Mouse (Mus musculus) hindbrain, embryonic 14.5 days (tissue): ENCODE measurements at regions not wholly inside any gene's neighbourhood (a gene's known extent, or its start where the extent isn't known, plus 50 kb on each side); places are given as distances from the start of the nearest gene placed in this dataset.

ENCODE experiments used
- ATAC-seq: fragments of 200-750 bp; cut with Nextera tagmentation; 2 replicates; pipeline ENCODE4 v1.8.0; 2017; ENCODE audit warnings: moderate number of reproducible peaks, mild to moderate bottlenecking, moderate TSS enrichment, moderate library complexity; ENCODE audit not compliant: low FRiP score
- DNase-seq: peaks from one replicate; pipeline ENCODE4 v3.0.0-alpha.2; 2015; ENCODE audit warnings: low spot score
- H3K27ac ChIP-seq: fragments of 300-500 bp; sonication (generic); 2 replicates; pipeline ENCODE4 v1.5.1; 2014; ENCODE audit warnings: mild to moderate bottlenecking, moderate library complexity
- H3K27me3 ChIP-seq: fragments of 300-500 bp; sonication (generic); 2 replicates; pipeline ENCODE4 v1.6.1; 2014; ENCODE audit warnings: mild to moderate bottlenecking, low read length, mixed read lengths; ENCODE audit not compliant: control insufficient read depth, insufficient read depth
- H3K36me3 ChIP-seq: fragments of 300-500 bp; sonication (generic); replicated peaks from 2 replicates; pipeline ENCODE4 v1.6.1; 2014; ENCODE audit not compliant: control insufficient read depth, insufficient read depth
- H3K4me1 ChIP-seq: fragments of 300-500 bp; sonication (generic); replicated peaks from 2 replicates; pipeline ENCODE4 v1.6.1; 2014; ENCODE audit warnings: antibody characterized with exemption, low read length, mixed read lengths; ENCODE audit not compliant: control insufficient read depth, insufficient read depth
- H3K4me2 ChIP-seq: fragments of 300-500 bp; sonication (generic); replicated peaks from 2 replicates; pipeline ENCODE4 v1.6.1; 2014; ENCODE audit warnings: mild to moderate bottlenecking, moderate library complexity
- H3K4me3 ChIP-seq: fragments of 300-500 bp; sonication (generic); replicated peaks from 2 replicates; pipeline ENCODE4 v1.5.1; 2014; ENCODE audit warnings: mild to moderate bottlenecking, low read length
- H3K9ac ChIP-seq: fragments of 300-500 bp; sonication (generic); 2 replicates; pipeline ENCODE4 v1.6.1; 2014
- H3K9me3 ChIP-seq: fragments of 300-500 bp; sonication (generic); 2 replicates; pipeline ENCODE4 v1.6.1; 2016; ENCODE audit warnings: low read length; ENCODE audit not compliant: control insufficient read depth
- WGBS: fragments of 180-500 bp; shearing (Covaris S2); extraction: QIAGEN DNeasy Blood & Tissue Kit; methylation state at CpG from one replicate; pipeline ENCODE4 v1.1.7; 2014; 5-methylcytosine and 5-hydroxymethylcytosine counted together

GRCm38 (mm10) chr8:64357092-64357491 lies 151.0 kb upstream of the Tll1 start:
- WGBS, result 91% methylated on average over 5 of the region's 5 CpGs
- DNase-seq, result no peak
- Histone ChIP-seq H3K4me1 (no peaks in the 10 kb centered on the region), H3K4me3 (no peak overlapping the region), H3K36me3 (no peaks in the 10 kb centered on the region), H3K27ac (no peak overlapping the region), H3K9me3 (no peaks in the 10 kb centered on the region), H3K27me3 (no peaks in the 10 kb centered on the region), H3K4me2 (no peak overlapping the region), H3K9ac (no peak overlapping the region)
- ATAC-seq, result no peak

- Histone ChIP-seq H3K36me3 (no peaks in the 10 kb centered on the region), H3K4me2 (no peak overlapping the region), H3K9ac (no peak overlapping the region), H3K27ac (no peak overlapping the region), H3K4me1 (no peaks in the 10 kb centered on the region), H3K27me3 (no peaks in the 10 kb centered on the region), H3K4me3 (no peak overlapping the region), H3K9me3 (no peaks in the 10 kb centered on the region)
- WGBS, result 53% methylated on average over 3 of the region's 3 CpGs
- DNase-seq (no peak), ATAC-seq (no peak)
Measured at GRCm38 (mm10) chr8:64348082-64348646, 142.1 kb upstream of the Tll1 start.

GRCm38 (mm10) chr8:64347490-64347889 lies 141.4 kb upstream of the Tll1 start:
- H3K27me3 ChIP-seq, result no peaks in the 10 kb centered on the region

GRCm38 (mm10) chr8:64346428-64346827 lies 140.4 kb upstream of the Tll1 start:
- DNase-seq, result no peak

More at GRCm38 (mm10) chr8:64347490-64347889, 141.4 kb upstream of the Tll1 start:
- H3K9me3 ChIP-seq, result no peaks in the 10 kb centered on the region
- H3K27ac ChIP-seq, result no peak overlapping the region
- no peaks in the 10 kb centered on the region for H3K36me3 ChIP-seq
- no peak overlapping the region for H3K4me2 ChIP-seq
- WGBS, result 86% methylated on average over 2 of the region's 2 CpGs
- H3K9ac ChIP-seq, result no peak overlapping the region
- no peak overlapping the region for H3K4me3 ChIP-seq
- ATAC-seq, result no peak
- H3K4me1 ChIP-seq, result no peaks in the 10 kb centered on the region
- DNase-seq, result no peak

GRCm38 (mm10) chr8:64344933-64345332 lies 138.9 kb upstream of the Tll1 start:
- no peak for ATAC-seq

More at GRCm38 (mm10) chr8:64346428-64346827, 140.4 kb upstream of the Tll1 start:
- Histone ChIP-seq H3K4me3 (no peak overlapping the region), H3K27ac (no peak overlapping the region), H3K4me2 (no peak overlapping the region), H3K36me3 (no peaks in the 10 kb centered on the region), H3K4me1 (no peaks in the 10 kb centered on the region), H3K9me3 (no peaks in the 10 kb centered on the region), H3K27me3 (no peaks in the 10 kb centered on the region), H3K9ac (no peak overlapping the region)
- ATAC-seq, result no peak
- WGBS, result 81% methylated on average over 5 of the region's 5 CpGs

GRCm38 (mm10) chr8:64343600-64343999 lies 137.5 kb upstream of the Tll1 start:
- H3K27me3 ChIP-seq, result no peaks in the 10 kb centered on the region
- H3K4me2 ChIP-seq, result no peak overlapping the region
- H3K4me1 ChIP-seq, result no peaks in the 10 kb centered on the region
- H3K9ac ChIP-seq, result no peak overlapping the region
- DNase-seq, result no peak
- no peak overlapping the region for H3K27ac ChIP-seq
- H3K4me3 ChIP-seq, result no peak overlapping the region
- no peaks in the 10 kb centered on the region for H3K36me3 ChIP-seq
- no peak for ATAC-seq
- no peaks in the 10 kb centered on the region for H3K9me3 ChIP-seq
- WGBS, result 84% methylated on average over 7 of the region's 7 CpGs

More at GRCm38 (mm10) chr8:64344933-64345332, 138.9 kb upstream of the Tll1 start:
- H3K4me1 ChIP-seq, result no peaks in the 10 kb centered on the region
- DNase-seq, result no peak
- H3K4me2 ChIP-seq, result no peak overlapping the region
- no peak overlapping the region for H3K9ac ChIP-seq
- no peaks in the 10 kb centered on the region for H3K9me3 ChIP-seq
- 93% methylated on average over 1 of the region's 1 CpGs for WGBS
- H3K4me3 ChIP-seq, result no peak overlapping the region
- no peak overlapping the region for H3K27ac ChIP-seq
- H3K27me3 ChIP-seq, result no peaks in the 10 kb centered on the region
- no peaks in the 10 kb centered on the region for H3K36me3 ChIP-seq

- no peak for ATAC-seq
- Histone ChIP-seq H3K9me3 (no peaks in the 10 kb centered on the region), H3K27ac (no peak overlapping the region), H3K27me3 (no peaks in the 10 kb centered on the region), H3K4me1 (no peaks in the 10 kb centered on the region), H3K4me2 (no peak overlapping the region), H3K9ac (no peak overlapping the region), H3K36me3 (no peaks in the 10 kb centered on the region), H3K4me3 (no peak overlapping the region)
- no peak for DNase-seq
Measured at GRCm38 (mm10) chr8:64342397-64342796, 136.3 kb upstream of the Tll1 start.

GRCm38 (mm10) chr8:64337356-64337755 lies 131.3 kb upstream of the Tll1 start:
- ATAC-seq, result no peak
- H3K27me3 ChIP-seq, result no peaks in the 10 kb centered on the region
- H3K4me2 ChIP-seq, result no peak overlapping the region
- no peaks in the 10 kb centered on the region for H3K4me1 ChIP-seq
- no peaks in the 10 kb centered on the region for H3K9me3 ChIP-seq
- no peak overlapping the region for H3K9ac ChIP-seq
- WGBS, result 83% methylated on average over 7 of the region's 7 CpGs
- no peak overlapping the region for H3K27ac ChIP-seq
- H3K36me3 ChIP-seq, result no peaks in the 10 kb centered on the region
- DNase-seq, result no peak
- H3K4me3 ChIP-seq, result no peak overlapping the region

GRCm38 (mm10) chr8:64336546-64336945 lies 130.5 kb upstream of the Tll1 start:
- H3K36me3 ChIP-seq, result no peaks in the 10 kb centered on the region
- ATAC-seq (no peak), DNase-seq (no peak)
- H3K4me1 ChIP-seq, result no peaks in the 10 kb centered on the region
- H3K4me2 ChIP-seq, result no peak overlapping the region
- no peaks in the 10 kb centered on the region for H3K27me3 ChIP-seq
- H3K4me3 ChIP-seq, result no peak overlapping the region
- no peak overlapping the region for H3K9ac ChIP-seq
- no peaks in the 10 kb centered on the region for H3K9me3 ChIP-seq
- H3K27ac ChIP-seq, result no peak overlapping the region

- Histone ChIP-seq H3K9me3 (no peaks in the 10 kb centered on the region), H3K4me1 (no peaks in the 10 kb centered on the region), H3K27me3 (no peaks in the 10 kb centered on the region), H3K27ac (no peak overlapping the region), H3K4me3 (no peak overlapping the region), H3K36me3 (no peaks in the 10 kb centered on the region), H3K4me2 (no peak overlapping the region), H3K9ac (no peak overlapping the region)
- ATAC-seq (no peak), DNase-seq (no peak)
- WGBS, result 76% methylated on average over 5 of the region's 5 CpGs
Measured at GRCm38 (mm10) chr8:64335495-64335894, 129.4 kb upstream of the Tll1 start.
